Mouse (Mus musculus): ENCODE results near the gene Kcnk12.

The Kcnk12 gene

DNA sequence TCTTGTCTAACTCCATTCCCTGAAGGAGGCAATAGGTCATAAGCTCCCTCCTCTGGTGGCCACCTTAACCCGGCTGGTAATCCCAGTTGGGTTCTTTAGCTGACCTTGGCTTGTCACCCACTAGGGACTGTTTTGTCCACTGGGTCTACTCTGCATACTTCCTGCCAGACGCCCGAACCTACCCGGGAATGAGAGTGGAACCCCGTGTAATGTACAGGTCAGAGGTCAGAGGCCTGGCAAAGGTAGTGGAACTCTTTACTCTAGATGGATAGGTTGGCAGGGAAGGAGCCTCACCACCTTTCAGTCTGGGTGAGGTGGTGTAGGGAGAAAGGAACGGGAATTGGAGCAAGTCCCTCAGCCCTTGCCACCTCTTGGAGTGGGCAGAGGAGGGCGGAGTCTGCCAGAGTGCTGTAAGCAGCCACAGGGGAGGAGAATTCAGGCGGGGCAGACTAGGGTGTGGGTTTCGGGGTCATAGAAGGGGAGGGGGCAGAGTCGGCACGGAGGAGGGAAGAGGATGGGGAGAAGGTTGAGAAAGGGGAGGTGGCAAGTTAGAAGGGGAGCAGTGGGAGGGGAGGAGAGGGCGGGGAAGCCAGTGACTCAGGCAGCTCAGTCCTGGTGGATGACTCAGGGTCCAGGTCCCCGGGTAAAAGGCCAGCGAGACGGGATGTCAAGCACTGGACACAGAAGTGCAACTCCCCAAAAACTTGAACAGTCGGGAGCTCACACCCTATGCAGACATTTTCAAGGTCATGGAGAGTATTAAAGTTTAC is 98.6 kb downstream of the Kcnk12 start:
- no peak for DNase-seq (ENCODE audit: low spot score)

DNA sequence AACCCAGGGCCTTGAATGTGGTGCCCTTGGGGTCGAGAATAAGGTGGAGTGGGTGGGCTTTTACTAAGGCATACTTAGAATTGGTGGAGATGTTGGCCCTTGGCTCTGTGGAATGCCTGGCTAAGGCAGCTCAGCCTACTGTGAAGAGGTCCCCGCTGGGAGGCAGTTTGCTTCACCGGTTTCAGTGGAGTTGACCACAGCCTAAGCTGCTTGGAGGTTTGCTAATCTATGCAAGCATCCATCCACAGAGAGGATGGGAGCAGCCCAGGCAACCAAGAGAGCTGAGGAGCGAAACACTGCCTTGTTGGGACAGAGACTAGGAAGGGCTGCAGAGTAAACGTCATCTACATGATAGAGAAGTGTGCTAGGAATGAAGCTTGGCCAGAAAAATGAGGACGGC is 101.0 kb downstream of the Kcnk12 start:
- no peak for DNase-seq (ENCODE audit: low spot score)

DNA sequence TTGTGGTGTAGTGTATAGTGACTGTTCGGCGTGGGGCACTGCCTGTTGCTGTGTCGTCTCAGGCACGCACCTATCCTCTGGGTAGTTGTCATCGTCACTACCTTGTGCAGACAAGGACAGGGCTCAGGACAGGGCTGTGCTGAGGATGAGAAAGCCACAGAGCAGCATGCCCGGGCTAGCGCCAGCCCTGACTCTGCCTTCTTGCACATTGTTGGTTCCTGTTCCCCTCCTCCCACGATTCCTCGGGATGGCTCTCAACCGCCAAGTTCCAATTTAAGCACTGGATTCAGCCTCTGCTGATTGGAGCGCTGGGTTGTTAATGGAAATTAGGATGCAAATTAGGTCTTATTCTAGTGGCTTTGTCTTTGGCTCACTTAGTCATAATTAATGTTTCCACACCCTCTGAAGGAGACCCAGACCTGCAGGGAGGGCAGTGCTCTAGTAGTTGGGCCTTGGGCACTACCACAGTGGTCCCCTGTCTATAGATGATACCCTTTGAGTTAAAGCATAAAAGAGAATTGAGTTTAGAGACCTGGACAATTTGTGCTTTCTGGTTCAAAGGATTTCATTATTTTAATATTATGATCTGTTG is 101.8 kb downstream of the Kcnk12 start:
- no peak for DNase-seq (ENCODE audit: low spot score)

Measured in layer of hippocampus, adult 11-12 months (tissue).